Mouse (Mus musculus): ENCODE measurements around the gene Lmf2. TPM values are rescaled to one million over a fixed set of nuclear protein-coding genes. Genes with fewer than 3 reads are reported as not detected.

The Lmf2 gene
- polyA plus RNA-seq, 1 experiment, result 33.3 TPM

DNA sequence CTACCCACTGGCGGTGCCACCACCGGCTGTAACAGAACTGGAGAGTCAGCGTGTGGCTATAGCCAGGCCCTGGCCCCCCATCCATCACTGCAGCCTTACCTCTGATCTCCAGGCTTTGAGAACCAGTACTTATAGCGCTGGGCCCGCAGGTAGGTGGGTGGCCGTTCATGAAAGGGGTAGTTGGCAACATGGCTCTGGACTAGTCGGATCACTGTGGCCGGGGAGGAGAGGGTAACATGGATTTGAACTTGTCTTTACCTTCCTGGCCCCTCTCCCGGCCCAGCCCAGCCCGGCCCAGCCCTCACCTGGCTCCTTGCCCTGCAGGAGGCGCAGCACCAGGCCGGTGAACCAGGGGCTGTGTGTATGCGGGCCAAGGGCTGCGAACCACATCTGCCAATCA is 3.4 kb downstream of the Lmf2 start:
- H3K36me3 ChIP-seq (ENCODE audit: control insufficient read depth, insufficient read depth, low read length), result peaks cover 31% of the 10 kb centered on the region
- H3K4me3 ChIP-seq (ENCODE audit: low read depth, low read length), result no peak overlapping the region
- TF ChIP-seq POLR2A (IDR thresholded peaks at IDR 0.05; ENCODE audit: low read depth, low read length), result no peak
- no peak for TF ChIP-seq CTCF (IDR thresholded peaks at IDR 0.05; ENCODE audit: extremely low read depth, insufficient read length, insufficient replicate concordance, low read depth, low read length)
- H3K4me1 ChIP-seq (ENCODE audit: control insufficient read depth, insufficient read depth, insufficient read length, low read length), result peaks cover 8% of the 10 kb centered on the region
- 92% methylated on average over 14 of the region's 14 CpGs for WGBS
- H3K27ac ChIP-seq (ENCODE audit: insufficient read depth, low read depth, low read length), result no peak overlapping the region
- H3K27me3 ChIP-seq (ENCODE audit: control insufficient read depth, insufficient read depth, low read length), result no peaks in the 10 kb centered on the region

GRCm38 (mm10) chr15:89351302-89351701 is 4.2 kb downstream of the Lmf2 start:
- Histone ChIP-seq H3K36me3 (ENCODE audit: control insufficient read depth, insufficient read depth, low read length) (peaks cover 31% of the 10 kb centered on the region), H3K27me3 (ENCODE audit: control insufficient read depth, insufficient read depth, low read length) (no peaks in the 10 kb centered on the region), H3K4me3 (ENCODE audit: low read depth, low read length) (no peak overlapping the region), H3K4me1 (ENCODE audit: control insufficient read depth, insufficient read depth, insufficient read length, low read length) (peaks cover 5% of the 10 kb centered on the region), H3K27ac (ENCODE audit: insufficient read depth, low read depth, low read length) (no peak overlapping the region)
- WGBS, result 90% methylated on average over 15 of the region's 15 CpGs
- no peak for TF ChIP-seq CTCF (IDR thresholded peaks at IDR 0.05; ENCODE audit: extremely low read depth, insufficient read length, insufficient replicate concordance, low read depth, low read length)
- no peak for TF ChIP-seq POLR2A (IDR thresholded peaks at IDR 0.05; ENCODE audit: low read depth, low read length)

DNA sequence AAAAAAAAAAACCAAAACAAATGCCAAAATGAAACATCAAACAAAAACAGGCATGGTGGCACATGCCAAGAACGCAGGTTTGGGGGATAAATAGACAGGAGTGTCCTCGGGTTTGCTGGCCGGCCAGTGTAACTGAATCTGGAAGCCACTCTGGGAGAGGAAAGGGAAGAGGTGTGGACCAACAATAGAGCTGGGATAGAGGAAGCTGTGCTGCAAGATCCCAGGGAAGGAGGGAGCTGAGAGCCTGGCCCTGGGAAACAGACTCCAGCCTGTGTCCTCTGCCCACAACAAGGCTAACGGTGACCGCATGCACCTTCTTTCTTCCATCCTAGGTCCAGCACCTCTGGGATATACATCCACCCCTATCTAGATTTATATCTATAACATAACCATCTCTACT is 5.0 kb downstream of the Lmf2 start:
- Histone ChIP-seq H3K4me3 (ENCODE audit: low read depth, low read length) (no peak overlapping the region), H3K27ac (ENCODE audit: insufficient read depth, low read depth, low read length) (no peak overlapping the region), H3K36me3 (ENCODE audit: control insufficient read depth, insufficient read depth, low read length) (peaks cover 31% of the 10 kb centered on the region), H3K4me1 (ENCODE audit: control insufficient read depth, insufficient read depth, insufficient read length, low read length) (peaks cover 5% of the 10 kb centered on the region), H3K27me3 (ENCODE audit: control insufficient read depth, insufficient read depth, low read length) (no peaks in the 10 kb centered on the region)
- WGBS, result 86% methylated on average over 5 of the region's 5 CpGs
- TF ChIP-seq POLR2A (IDR thresholded peaks at IDR 0.05; ENCODE audit: low read depth, low read length), result no peak
- no peak for TF ChIP-seq CTCF (IDR thresholded peaks at IDR 0.05; ENCODE audit: extremely low read depth, insufficient read length, insufficient replicate concordance, low read depth, low read length)

DNA sequence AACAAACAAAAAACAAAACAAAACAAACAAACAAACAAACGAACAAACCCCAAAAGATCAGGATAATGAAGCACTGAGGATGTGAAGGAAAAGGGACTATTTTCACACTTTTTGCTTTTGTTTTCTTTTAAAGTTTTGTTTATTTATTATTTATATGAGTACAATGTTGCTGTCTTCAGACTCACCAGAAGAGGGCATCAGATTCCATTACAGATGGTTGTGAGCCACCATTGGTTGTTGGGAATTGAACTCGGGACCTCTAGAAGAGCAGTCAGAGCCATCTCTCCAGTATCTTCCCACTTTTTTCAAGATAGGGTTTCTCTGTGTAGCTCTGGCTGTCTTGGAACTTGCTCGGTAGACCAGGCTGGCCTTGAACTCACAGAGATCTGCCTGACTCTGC is 12.1 kb downstream of the Lmf2 start:
- Histone ChIP-seq H3K4me1 (ENCODE audit: control insufficient read depth, insufficient read depth, insufficient read length, low read length) (peaks cover 2% of the 10 kb centered on the region; the same call in 1 of the 2 replicates), H3K4me3 (ENCODE audit: low read depth, low read length) (no peak overlapping the region), H3K36me3 (ENCODE audit: control insufficient read depth, insufficient read depth, low read length) (no peaks in the 10 kb centered on the region), H3K27ac (ENCODE audit: insufficient read depth, low read depth, low read length) (no peak overlapping the region), H3K27me3 (ENCODE audit: control insufficient read depth, insufficient read depth, low read length) (no peaks in the 10 kb centered on the region)
- TF ChIP-seq CTCF (IDR thresholded peaks at IDR 0.05; ENCODE audit: extremely low read depth, insufficient read length, insufficient replicate concordance, low read depth, low read length) (no peak), POLR2A (IDR thresholded peaks at IDR 0.05; ENCODE audit: low read depth, low read length) (no peak)
- WGBS, result 74% methylated on average over 3 of the region's 3 CpGs

GRCm38 (mm10) chr15:89341678-89342077 is 13.8 kb downstream of the Lmf2 start:
- 57% methylated on average over 1 of the region's 1 CpGs for WGBS
- H3K27ac ChIP-seq (ENCODE audit: insufficient read depth, low read depth, low read length), result no peak overlapping the region
- no peak for TF ChIP-seq CTCF (IDR thresholded peaks at IDR 0.05; ENCODE audit: extremely low read depth, insufficient read length, insufficient replicate concordance, low read depth, low read length)
- no peak for TF ChIP-seq POLR2A (IDR thresholded peaks at IDR 0.05; ENCODE audit: low read depth, low read length)
- no peak overlapping the region for H3K4me3 ChIP-seq (ENCODE audit: low read depth, low read length)
- no peaks in the 10 kb centered on the region for H3K36me3 ChIP-seq (ENCODE audit: control insufficient read depth, insufficient read depth, low read length)
- H3K27me3 ChIP-seq (ENCODE audit: control insufficient read depth, insufficient read depth, low read length), result no peaks in the 10 kb centered on the region
- H3K4me1 ChIP-seq (ENCODE audit: control insufficient read depth, insufficient read depth, insufficient read length, low read length), result peaks cover 2% of the 10 kb centered on the region; the same call in 1 of the 2 replicates

- peaks cover 2% of the 10 kb centered on the region; the same call in 1 of the 2 replicates for H3K4me1 ChIP-seq (ENCODE audit: control insufficient read depth, insufficient read depth, insufficient read length, low read length)
- no peak overlapping the region for H3K4me3 ChIP-seq (ENCODE audit: low read depth, low read length)
- H3K27ac ChIP-seq (ENCODE audit: insufficient read depth, low read depth, low read length), result 0 out of 2 replicates have a peak overlapping the region, but pooled peaks have one; percentile 3
- WGBS, result 56% methylated on average over 3 of the region's 3 CpGs
- TF ChIP-seq CTCF (IDR thresholded peaks at IDR 0.05; ENCODE audit: extremely low read depth, insufficient read length, insufficient replicate concordance, low read depth, low read length), result no peak
- no peak for TF ChIP-seq POLR2A (IDR thresholded peaks at IDR 0.05; ENCODE audit: low read depth, low read length)
- H3K36me3 ChIP-seq (ENCODE audit: control insufficient read depth, insufficient read depth, low read length), result no peaks in the 10 kb centered on the region
- no peaks in the 10 kb centered on the region for H3K27me3 ChIP-seq (ENCODE audit: control insufficient read depth, insufficient read depth, low read length)
Measured at GRCm38 (mm10) chr15:89340136-89340535, 15.3 kb downstream of the Lmf2 start.

- 0 out of 2 replicates have a peak overlapping the region, but pooled peaks have one; percentile 3 for H3K27ac ChIP-seq (ENCODE audit: insufficient read depth, low read depth, low read length)
- 72% methylated on average over 2 of the region's 2 CpGs for WGBS
- TF ChIP-seq CTCF (IDR thresholded peaks at IDR 0.05; ENCODE audit: extremely low read depth, insufficient read length, insufficient replicate concordance, low read depth, low read length) (no peak), POLR2A (IDR thresholded peaks at IDR 0.05; ENCODE audit: low read depth, low read length) (no peak)
- no peaks in the 10 kb centered on the region for H3K36me3 ChIP-seq (ENCODE audit: control insufficient read depth, insufficient read depth, low read length)
- no peaks in the 10 kb centered on the region for H3K27me3 ChIP-seq (ENCODE audit: control insufficient read depth, insufficient read depth, low read length)
- H3K4me3 ChIP-seq (ENCODE audit: low read depth, low read length), result no peak overlapping the region
- peaks cover 2% of the 10 kb centered on the region; the same call in 1 of the 2 replicates for H3K4me1 ChIP-seq (ENCODE audit: control insufficient read depth, insufficient read depth, insufficient read length, low read length)
Measured at GRCm38 (mm10) chr15:89339696-89340095, 15.8 kb downstream of the Lmf2 start.

All from small intestine, adult 2 months (tissue).